Mouse (Mus musculus) small intestine, adult 2 months (tissue): ENCODE results near the gene Mcf2l.

Experiments used
- CTCF ChIP-seq: fragments of 200-500 bp; IDR thresholded peaks from 2 replicates; pipeline ENCODE4 v1.5.1; 2012; ENCODE audit warnings: low read depth, mild to moderate bottlenecking, control low read depth, inconsistent platforms, low read length, moderate library complexity, mixed read lengths; ENCODE audit not compliant: insufficient replicate concordance, insufficient read length; ENCODE audit errors: extremely low read depth
- POLR2A ChIP-seq: fragments of 200-500 bp; IDR thresholded peaks from 2 replicates; pipeline ENCODE4 v1.6.1; 2012; ENCODE audit warnings: low read depth, mild to moderate bottlenecking, control low read depth, inconsistent platforms, low read length, moderate library complexity

- no peak for TF ChIP-seq CTCF
- TF ChIP-seq POLR2A: no peak
Observed at GRCm38 (mm10) chr8:12955362-12955879, 81.8 kb downstream of the Mcf2l start.
